ENCODE assay signal across 22 mouse cellular contexts in the genomic region with DNA sequence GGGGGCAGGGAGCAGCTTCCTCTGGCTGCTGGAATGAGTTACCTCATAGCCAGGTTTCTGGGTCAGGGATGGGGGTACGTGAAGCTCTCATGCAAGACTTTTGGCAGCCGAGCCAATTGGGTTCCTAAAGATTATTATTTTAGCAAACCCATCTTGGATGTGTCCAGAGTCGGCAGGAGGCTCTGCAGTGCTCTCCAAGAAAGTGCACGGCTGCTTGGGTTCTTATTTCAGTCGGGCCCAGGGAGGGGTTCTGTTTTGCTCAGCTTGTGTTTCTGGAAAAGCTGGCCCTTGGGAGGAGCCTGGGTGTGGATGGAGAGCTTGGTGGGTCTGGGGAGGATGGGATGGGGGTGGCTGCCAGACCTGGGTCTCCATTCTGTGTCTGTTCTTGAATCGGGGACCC.
DNase-seq lines count a peak whose midpoint lies in the region; ATAC-seq lines count a peak whose summit lies in the region.
"Had no signal": no experiment of that assay in that cellular context is flagged by ENCODE, and none has a peak within 500 bp of the region (broad histone marks: within the 10 kb centered on the region; RNA-seq: fewer than 3 reads in every experiment).

No protein-coding gene starts in this region.

- no peak overlapping the region for H3K4me3 ChIP-seq in stomach, embryonic 16.5 days (replicated peaks; ENCODE audit: low read length)
- H3K4me3 ChIP-seq: forebrain, embryonic 15.5 days; hindbrain, embryonic 10.5 days; layer of hippocampus, adult 2 months; megakaryocyte, embryonic 14.5 days; midbrain, embryonic 15.5 days; neural tube, embryonic 15.5 days had no signal

- H3K9me3 ChIP-seq in stomach, embryonic 16.5 days (replicated peaks; ENCODE audit: control insufficient read depth, low read length), result no peaks in the 10 kb centered on the region
- H3K9me3 ChIP-seq: forebrain, embryonic 15.5 days; hindbrain, embryonic 10.5 days; megakaryocyte, embryonic 14.5 days; midbrain, embryonic 15.5 days; neural tube, embryonic 15.5 days had no signal

- no peak overlapping the region for H3K9ac ChIP-seq in stomach, embryonic 16.5 days (ENCODE audit: low read length)
- H3K9ac ChIP-seq: forebrain, embryonic 15.5 days; liver, postnatal 0 days; midbrain, embryonic 15.5 days; neural tube, embryonic 15.5 days had no signal

- H3K27me3 ChIP-seq in stomach, embryonic 16.5 days (ENCODE audit: control insufficient read depth, insufficient read depth, low read length), result no peaks in the 10 kb centered on the region
- H3K27me3 ChIP-seq: forebrain, embryonic 15.5 days; midbrain, embryonic 15.5 days had no signal

- no peak overlapping the region for H3K4me2 ChIP-seq in stomach, embryonic 16.5 days (ENCODE audit: low read depth, low read length)
- H3K4me2 ChIP-seq: forebrain, embryonic 15.5 days; midbrain, embryonic 15.5 days; neural tube, embryonic 15.5 days had no signal

- DNase-seq in gastrocnemius, adult 18-20 months (ENCODE audit: low spot score), result peak; percentile 76
- no peak for DNase-seq in gastrocnemius, postnatal 10 days
- peak; percentile 15 for DNase-seq in lung, postnatal 36 days
- DNase-seq in lung, adult 18-20 months, result no peak
- DNase-seq in gastrocnemius, adult 8-10 months (ENCODE audit: low spot score in 2 of 2), result peak; percentile 56 to 64
- DNase-seq in left cerebral cortex, postnatal 10 days (ENCODE audit: extremely low spot score in 1 of 2, low spot score in 2 of 2), result no peak
- no peak for DNase-seq in kidney, adult 11 months
- DNase-seq: adrenal gland, postnatal 36 days; cerebellum, adult 11-12 months; cerebellum, postnatal 36 days; kidney, adult 18-20 months; kidney, postnatal 14 days; liver, postnatal 0 days; lung, postnatal 14 days had no signal

- H3K27ac ChIP-seq in stomach, embryonic 16.5 days (ENCODE audit: low read length), result peak overlapping the region; percentile 22; the same call in 1 of the 2 replicates
- H3K27ac ChIP-seq: forebrain, embryonic 15.5 days; layer of hippocampus, adult 2 months; midbrain, embryonic 15.5 days; neural tube, embryonic 15.5 days had no signal

- intact Hi-C loops in left cerebral cortex, postnatal 10 days (cut with DNase I), result no loop called here

- H3K36me3 ChIP-seq in stomach, embryonic 16.5 days (ENCODE audit: control insufficient read depth, insufficient read depth, low read length), result no peaks in the 10 kb centered on the region
- H3K36me3 ChIP-seq: forebrain, embryonic 15.5 days; hindbrain, embryonic 10.5 days; midbrain, embryonic 15.5 days; neural tube, embryonic 15.5 days had no signal

- H3K4me1 ChIP-seq in stomach, embryonic 16.5 days (ENCODE audit: control insufficient read depth, insufficient read depth, low read length), result peaks cover 3% of the 10 kb centered on the region
- H3K4me1 ChIP-seq: megakaryocyte, embryonic 14.5 days had no signal

- 46% methylated on average over 6 of the region's 6 CpGs for WGBS in stomach, embryonic 16.5 days

- no peak for ATAC-seq in stomach, embryonic 16.5 days (ENCODE audit: insufficient read depth, low FRiP score)
- ATAC-seq: CD4-positive, CD25-positive, alpha-beta regulatory T cell, adult 4 months; forebrain, embryonic 15.5 days; liver, postnatal 0 days; midbrain, embryonic 15.5 days had no signal

Comparison
In these comparisons a context has a peak if more than half of its experiments do, and no peak if none do; other contexts are left out.
1. DNase-seq: peak in gastrocnemius, adult 18-20 months (single experiment), lung, postnatal 36 days (single experiment) and gastrocnemius, adult 8-10 months (2 of 2); none in gastrocnemius, postnatal 10 days (single experiment), lung, adult 18-20 months (0 of 2), left cerebral cortex, postnatal 10 days (0 of 2) and kidney, adult 11 months (single experiment).